Mouse (Mus musculus) liver, adult 2 months (tissue): ENCODE data around the gene Apbb2. TPM values are rescaled to one million over a fixed set of nuclear protein-coding genes. Genes with fewer than 3 reads are reported as not detected.

Source experiments
- DNase-seq: peaks from one replicate; pipeline ENCODE4 v3.0.0-alpha.2; 2011; ENCODE audit warnings: low read depth, low spot score; ENCODE audit errors: extremely low read depth
- H3K27ac ChIP-seq: fragments of 200-500 bp; replicated peaks from 2 replicates; pipeline ENCODE4 v1.5.1; 2012; ENCODE audit warnings: low read depth, mild to moderate bottlenecking, control low read depth, inconsistent platforms, low read length; ENCODE audit not compliant: insufficient read depth
- H3K27me3 ChIP-seq: fragments of 200-500 bp; 2 replicates; pipeline ENCODE4 v1.6.1; 2012; ENCODE audit warnings: mild to moderate bottlenecking, moderate library complexity, low read length, inconsistent platforms; ENCODE audit not compliant: control insufficient read depth, insufficient read depth
- H3K36me3 ChIP-seq: fragments of 200-500 bp; 2 replicates; pipeline ENCODE4 v1.6.1; 2012; ENCODE audit warnings: low read length, inconsistent platforms; ENCODE audit not compliant: control insufficient read depth, insufficient read depth
- H3K4me1 ChIP-seq: fragments of 200-500 bp; 2 replicates; pipeline ENCODE4 v1.6.1; 2011; ENCODE audit warnings: low read length; ENCODE audit not compliant: control insufficient read depth, insufficient read depth
- H3K4me3 ChIP-seq: fragments of 200-500 bp; 2 replicates; pipeline ENCODE4 v1.5.1; 2011; ENCODE audit warnings: low read depth, mild to moderate bottlenecking, control low read depth, low read length, moderate library complexity; ENCODE audit not compliant: insufficient read depth
- H3K79me2 ChIP-seq: fragments of 200-500 bp; 2 replicates; pipeline ENCODE4 v1.6.1; 2012; ENCODE audit warnings: inconsistent platforms, mild to moderate bottlenecking, low read length, moderate library complexity; ENCODE audit not compliant: control insufficient read depth, insufficient read depth
- H3K9ac ChIP-seq: fragments of 200-500 bp; 2 replicates; pipeline ENCODE4 v1.6.1; 2012; ENCODE audit warnings: low read depth, mild to moderate bottlenecking, control low read depth, inconsistent platforms, low read length
- CTCF ChIP-seq: fragments of 200-500 bp; IDR thresholded peaks from 2 replicates; pipeline ENCODE4 v1.5.1; 2011; ENCODE audit warnings: low read depth, low read length, control low read depth
- POLR2A ChIP-seq: fragments of 200-500 bp; IDR thresholded peaks from 2 replicates; pipeline ENCODE4 v1.6.1; 2011; ENCODE audit warnings: low read length, control low read depth; ENCODE audit not compliant: insufficient read depth; ENCODE audit errors: extremely low read depth
- WGBS: fragments of 180-500 bp; shearing (Covaris S2); methylation state at CpG from one replicate; pipeline ENCODE4 v1.1.7; 2018; 5-methylcytosine and 5-hydroxymethylcytosine counted together
- polyA plus RNA-seq: library from polyadenylated mRNA; depleted of rRNA; stranded (reverse); fragments of >200 nt; gene quantifications from 2 replicates; pipeline ENCODE4 v1.2.3, GENCODE M21; 2012
- total RNA-seq: library from RNA; depleted of rRNA; stranded (reverse); fragments of >200 nt; gene quantifications from 2 replicates; pipeline ENCODE4 v1.2.3, GENCODE M21; 2014

Apbb2 gene
- total and polyA plus RNA-seq, 2 experiments, result 1.4 to 5.3 TPM

DNA sequence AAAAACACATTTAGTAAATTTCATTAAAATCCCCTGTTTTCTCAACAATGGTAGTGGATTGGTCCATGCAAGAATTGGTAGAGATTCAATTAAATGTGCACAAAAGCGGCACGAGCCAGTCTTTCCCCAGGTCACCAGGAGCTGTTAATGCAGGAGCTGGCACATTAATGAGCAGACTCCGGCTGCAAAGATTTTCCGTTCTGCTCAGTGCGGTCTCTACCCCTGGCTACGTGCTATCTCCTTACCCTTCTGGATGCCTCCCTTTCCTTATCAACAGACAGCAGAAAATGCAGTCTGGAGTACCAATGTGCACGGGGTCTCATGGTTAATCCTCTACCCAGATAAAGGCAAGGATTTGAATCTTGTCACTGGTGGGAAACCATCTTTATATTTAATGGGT, 9.2 kb upstream of the Apbb2 start:
- H3K36me3 ChIP-seq, result no peaks in the 10 kb centered on the region
- H3K4me3 ChIP-seq, result no peak overlapping the region
- no peak overlapping the region for H3K27ac ChIP-seq
- DNase-seq, result no peak
- H3K4me1 ChIP-seq, result no peaks in the 10 kb centered on the region
- no peaks in the 10 kb centered on the region for H3K79me2 ChIP-seq
- WGBS, result 79% methylated on average over 7 of the region's 7 CpGs
- TF ChIP-seq CTCF, result no peak
- TF ChIP-seq POLR2A, result no peak
- no peak overlapping the region for H3K9ac ChIP-seq
- H3K27me3 ChIP-seq, result no peaks in the 10 kb centered on the region

DNA sequence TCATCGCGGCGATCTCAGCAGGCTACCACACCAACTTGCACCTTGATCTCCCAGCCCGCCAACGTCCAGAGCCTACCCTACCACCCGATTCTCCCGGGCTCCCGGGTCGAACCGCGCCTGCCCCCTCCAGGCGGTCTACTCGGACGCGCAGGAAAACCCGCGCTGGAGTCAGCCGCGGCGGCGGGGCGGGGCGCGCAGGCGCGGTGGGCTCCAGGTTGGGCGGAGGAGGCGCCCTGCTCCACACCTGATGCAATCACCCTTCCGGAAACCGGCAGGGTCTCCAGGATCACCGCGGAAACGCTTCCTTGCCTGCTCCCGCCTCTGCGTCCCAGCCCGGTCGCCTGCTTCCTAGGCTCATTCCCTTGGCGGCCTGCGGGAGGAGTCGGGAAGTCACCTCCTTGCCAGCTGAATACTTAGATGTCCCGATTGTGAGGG, 1.6 kb upstream of the Apbb2 start:
- peak overlapping the region; percentile 81 for H3K4me3 ChIP-seq
- H3K27me3 ChIP-seq, result no peaks in the 10 kb centered on the region
- H3K36me3 ChIP-seq, result no peaks in the 10 kb centered on the region
- 0% methylated on average over 41 of the region's 41 CpGs for WGBS
- peak; percentile 63 for TF ChIP-seq CTCF
- no peak for TF ChIP-seq POLR2A
- peak; percentile 45 for DNase-seq
- peak overlapping the region; percentile 42 for H3K27ac ChIP-seq
- peaks cover 9% of the 10 kb centered on the region for H3K4me1 ChIP-seq
- peaks cover 4% of the 10 kb centered on the region; the same call in 1 of the 2 replicates for H3K79me2 ChIP-seq
- H3K9ac ChIP-seq, result peak overlapping the region; percentile 59

- peak overlapping the region; percentile 59 for H3K9ac ChIP-seq
- DNase-seq, result no peak
- H3K27me3 ChIP-seq, result no peaks in the 10 kb centered on the region
- 38% methylated on average over 8 of the region's 8 CpGs for WGBS
- peak overlapping the region; percentile 42 for H3K27ac ChIP-seq
- TF ChIP-seq CTCF (no peak), POLR2A (no peak)
- H3K4me1 ChIP-seq, result peaks cover 13% of the 10 kb centered on the region
- peak overlapping the region; percentile 81 for H3K4me3 ChIP-seq
- no peaks in the 10 kb centered on the region for H3K36me3 ChIP-seq
- peaks cover 4% of the 10 kb centered on the region; the same call in 1 of the 2 replicates for H3K79me2 ChIP-seq
These were observed 1.1 kb upstream of the Apbb2 start for GRCm38 (mm10) chr5:66619675-66620074.

DNA sequence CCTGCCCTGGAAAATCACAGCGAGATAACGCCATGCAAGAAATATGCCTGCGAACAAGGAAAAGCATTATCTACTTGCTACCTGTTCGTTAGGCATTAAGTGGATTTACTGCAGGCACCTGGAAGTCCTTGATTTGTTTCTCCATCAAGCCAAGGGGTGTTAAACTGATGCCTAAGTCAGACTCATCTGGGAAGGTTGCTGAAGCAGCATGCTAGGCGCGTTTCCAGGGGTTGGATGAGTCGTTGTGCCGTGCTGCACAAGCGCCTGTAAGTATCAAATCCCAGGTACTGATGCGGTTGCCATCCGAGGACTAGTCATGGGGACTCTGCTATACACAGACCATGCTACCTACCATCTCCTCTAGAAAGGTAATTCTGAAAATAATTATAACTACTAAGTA, 611 bp upstream of the Apbb2 start:
- peaks cover 4% of the 10 kb centered on the region; the same call in 1 of the 2 replicates for H3K79me2 ChIP-seq
- 0 out of 2 replicates have a peak overlapping the region, but pooled peaks have one; percentile 13 for H3K9ac ChIP-seq
- TF ChIP-seq POLR2A, result no peak
- TF ChIP-seq CTCF, result no peak
- no peaks in the 10 kb centered on the region for H3K27me3 ChIP-seq
- H3K27ac ChIP-seq, result peak overlapping the region; percentile 17; the same call in 1 of the 2 replicates
- H3K36me3 ChIP-seq, result no peaks in the 10 kb centered on the region
- WGBS, result 46% methylated on average over 11 of the region's 11 CpGs
- peaks cover 15% of the 10 kb centered on the region for H3K4me1 ChIP-seq
- peak; percentile 11 for DNase-seq
- H3K4me3 ChIP-seq, result no peak overlapping the region

- Histone ChIP-seq H3K27ac (peak overlapping the region; percentile 85), H3K4me3 (peak overlapping the region; percentile 75), H3K36me3 (no peaks in the 10 kb centered on the region), H3K4me1 (peaks cover 19% of the 10 kb centered on the region), H3K9ac (peak overlapping the region; percentile 87), H3K79me2 (peaks cover 4% of the 10 kb centered on the region; the same call in 1 of the 2 replicates), H3K27me3 (no peaks in the 10 kb centered on the region)
- DNase-seq, result peak; percentile 59
- TF ChIP-seq POLR2A, result 0 out of 2 replicates have a peak, but pooled peaks have one; percentile 14
- no peak for TF ChIP-seq CTCF
- WGBS, result under 1% methylated on average over 54 of the region's 54 CpGs
These were observed 593 bp downstream of the Apbb2 start for GRCm38 (mm10) chr5:66617921-66618460.

DNA sequence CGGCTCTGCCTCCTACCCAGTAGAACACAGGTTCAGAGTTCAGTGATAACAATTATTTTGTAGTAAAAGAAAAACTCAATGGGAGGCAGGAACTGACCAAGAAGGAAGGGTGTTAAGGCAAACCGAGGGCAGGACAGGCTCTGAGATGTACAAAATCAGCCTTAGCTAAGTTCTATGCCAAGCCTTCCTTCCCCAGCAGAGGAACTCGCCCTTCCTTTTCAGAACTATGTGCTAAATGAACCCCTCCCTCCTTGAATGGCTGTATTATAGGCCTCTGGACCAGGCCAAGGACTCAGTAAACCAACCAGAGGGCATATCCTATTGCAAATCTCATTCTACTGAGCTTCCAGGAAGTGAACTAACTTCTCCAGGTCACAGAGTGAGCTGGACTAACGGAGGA, 3.6 kb downstream of the Apbb2 start:
- Histone ChIP-seq H3K36me3 (no peaks in the 10 kb centered on the region), H3K9ac (no peak overlapping the region), H3K4me1 (peaks cover 25% of the 10 kb centered on the region), H3K27ac (peak overlapping the region; percentile 57), H3K79me2 (peaks cover 25% of the 10 kb centered on the region), H3K4me3 (no peak overlapping the region), H3K27me3 (no peaks in the 10 kb centered on the region)
- WGBS, result 37% methylated on average over 4 of the region's 4 CpGs
- peak; percentile 42 for DNase-seq
- TF ChIP-seq POLR2A, result no peak
- TF ChIP-seq CTCF, result no peak
